Mouse (Mus musculus) heart, embryonic 11.5 days (tissue): ENCODE measurements around the gene Phactr3. TPM values are rescaled to one million over a fixed set of nuclear protein-coding genes. Genes with fewer than 3 reads are reported as not detected.

Experiments
- ATAC-seq: fragments of 200-750 bp; cut with Nextera tagmentation; replicated peaks from 2 replicates; pipeline ENCODE4 v1.8.0; 2017; ENCODE audit warnings: moderate library complexity; ENCODE audit not compliant: insufficient number of reproducible peaks, low FRiP score, low TSS enrichment
- H3K27ac ChIP-seq: fragments of 300-500 bp; sonication (generic); 2 replicates; pipeline ENCODE4 v1.5.1; 2014; ENCODE audit warnings: mild to moderate bottlenecking, low read depth, low read length
- H3K27me3 ChIP-seq: fragments of 300-500 bp; sonication (generic); 2 replicates; pipeline ENCODE4 v1.6.1; 2014; ENCODE audit warnings: mild to moderate bottlenecking, low read length, mixed read lengths; ENCODE audit not compliant: control insufficient read depth, insufficient read depth
- H3K36me3 ChIP-seq: fragments of 300-500 bp; sonication (generic); 2 replicates; pipeline ENCODE4 v1.6.1; 2014; ENCODE audit warnings: mild to moderate bottlenecking, low read length, moderate library complexity, mixed read lengths; ENCODE audit not compliant: control insufficient read depth, insufficient read depth
- H3K4me1 ChIP-seq: fragments of 300-500 bp; sonication (generic); 2 replicates; pipeline ENCODE4 v1.6.1; 2014; ENCODE audit warnings: low read length; ENCODE audit not compliant: control insufficient read depth, insufficient read depth
- H3K4me2 ChIP-seq: fragments of 300-500 bp; sonication (generic); 2 replicates; pipeline ENCODE4 v1.6.1; 2014; ENCODE audit warnings: mild to moderate bottlenecking, moderate library complexity
- H3K4me3 ChIP-seq: fragments of 300-500 bp; sonication (generic); 2 replicates; pipeline ENCODE4 v1.5.1; 2014; ENCODE audit warnings: low read depth, low read length
- H3K9ac ChIP-seq: fragments of 300-500 bp; sonication (generic); 2 replicates; pipeline ENCODE4 v1.6.1; 2014; ENCODE audit warnings: mild to moderate bottlenecking, low read depth, low read length, moderate library complexity
- H3K9me3 ChIP-seq: fragments of 300-500 bp; sonication (generic); replicated peaks from 2 replicates; pipeline ENCODE4 v1.6.1; 2016; ENCODE audit warnings: low read length; ENCODE audit not compliant: control insufficient read depth
- WGBS: fragments of 180-500 bp; shearing (Covaris S2); extraction: QIAGEN DNeasy Blood & Tissue Kit; methylation state at CpG from one replicate; pipeline ENCODE4 v1.1.7; 2014; ENCODE audit not compliant: insufficient replicate concordance; 5-methylcytosine and 5-hydroxymethylcytosine counted together
- polyA plus RNA-seq: library from polyadenylated mRNA; unstranded; fragments of >200 nt; fragmentation: Nextera tagmentation; extraction: Ambion mirVana; gene quantifications from 2 replicates; pipeline ENCODE4 v1.2.1, GENCODE M21; 2014

Gene Phactr3
- polyA plus RNA-seq, 1 experiment from 2014 or later: 11.7 TPM

DNA sequence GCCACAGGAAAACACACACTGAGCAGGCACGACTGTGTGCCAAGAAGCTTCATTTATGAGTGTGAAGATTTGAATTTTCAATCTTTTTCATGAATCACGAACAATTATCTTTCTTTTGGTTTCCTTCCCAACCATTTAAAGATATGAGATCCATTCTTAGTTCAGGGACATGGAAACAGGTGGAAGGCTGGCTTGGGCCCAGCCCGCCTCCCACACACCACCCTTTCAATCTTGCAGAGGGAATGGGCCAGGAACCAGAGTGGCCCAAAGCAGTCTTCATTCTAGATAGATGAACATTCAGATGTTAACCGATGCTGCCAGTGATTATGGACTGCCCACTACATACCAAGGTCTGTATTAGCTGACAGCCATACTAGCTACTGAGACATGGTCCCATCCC is 144.3 kb downstream of the Phactr3 start:
- Histone ChIP-seq H3K27ac (no peak overlapping the region), H3K36me3 (no peaks in the 10 kb centered on the region), H3K4me1 (peaks cover 15% of the 10 kb centered on the region), H3K9ac (no peak overlapping the region), H3K4me3 (no peak overlapping the region), H3K4me2 (no peak overlapping the region), H3K9me3 (no peaks in the 10 kb centered on the region), H3K27me3 (peaks cover 3% of the 10 kb centered on the region; the same call in 1 of the 2 replicates)
- no peak for ATAC-seq
- WGBS: 88% methylated on average over 4 of the region's 4 CpGs

DNA sequence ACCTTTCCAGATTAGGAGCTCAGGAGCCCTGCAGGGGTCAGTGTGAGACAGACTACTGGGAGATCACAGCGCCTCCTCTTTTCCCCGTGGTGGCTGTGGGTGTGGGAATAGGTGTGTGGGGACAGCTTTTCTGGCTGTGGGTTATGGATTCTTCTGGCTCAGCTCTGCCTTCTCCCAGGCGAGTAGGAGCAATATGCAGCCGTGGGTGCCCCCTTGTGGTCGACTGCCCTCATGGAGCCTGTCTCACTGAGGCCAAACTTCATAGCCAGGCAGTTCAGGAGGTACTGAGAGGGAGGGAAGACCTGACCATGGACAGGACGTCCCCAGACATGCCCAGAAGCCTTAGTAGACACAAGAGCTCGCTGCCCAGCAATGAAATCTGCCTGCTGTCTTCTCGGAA is 145.6 kb downstream of the Phactr3 start:
- Histone ChIP-seq H3K9me3 (no peaks in the 10 kb centered on the region), H3K36me3 (no peaks in the 10 kb centered on the region), H3K4me3 (no peak overlapping the region), H3K27me3 (no peaks in the 10 kb centered on the region), H3K27ac (no peak overlapping the region), H3K4me1 (peaks cover 15% of the 10 kb centered on the region), H3K9ac (no peak overlapping the region), H3K4me2 (no peak overlapping the region)
- WGBS: 6% methylated on average over 8 of the region's 8 CpGs
- ATAC-seq: 0 out of 2 replicates have a peak, but pooled peaks have one; percentile 31

DNA sequence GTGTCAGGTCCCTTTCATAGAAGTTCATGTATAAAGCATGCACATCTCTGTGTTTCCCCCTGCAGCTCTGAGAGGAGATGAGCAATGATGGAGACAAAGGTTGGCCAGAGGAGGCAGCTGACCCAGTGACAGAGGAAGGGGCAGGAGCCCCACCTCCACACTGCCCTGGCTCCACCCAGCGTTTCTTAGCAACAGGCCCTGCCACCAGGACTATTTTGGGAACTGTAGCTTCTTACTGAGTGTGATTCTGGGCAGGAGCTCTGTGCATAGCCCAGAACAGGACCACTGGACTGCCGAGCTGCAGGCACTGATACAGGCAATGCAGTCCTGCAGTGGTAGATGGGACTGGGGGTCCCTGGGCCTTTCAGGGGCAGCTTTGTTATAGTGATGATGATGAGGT is 146.7 kb downstream of the Phactr3 start:
- peak; percentile 67 for ATAC-seq
- no peak overlapping the region for H3K4me3 ChIP-seq
- no peak overlapping the region for H3K9ac ChIP-seq
- no peaks in the 10 kb centered on the region for H3K27me3 ChIP-seq
- H3K4me1 ChIP-seq: peaks cover 15% of the 10 kb centered on the region
- WGBS: 6% methylated on average over 2 of the region's 2 CpGs
- H3K4me2 ChIP-seq: 0 out of 2 replicates have a peak overlapping the region, but pooled peaks have one; percentile 12
- H3K9me3 ChIP-seq: no peaks in the 10 kb centered on the region
- no peak overlapping the region for H3K27ac ChIP-seq
- no peaks in the 10 kb centered on the region for H3K36me3 ChIP-seq

DNA sequence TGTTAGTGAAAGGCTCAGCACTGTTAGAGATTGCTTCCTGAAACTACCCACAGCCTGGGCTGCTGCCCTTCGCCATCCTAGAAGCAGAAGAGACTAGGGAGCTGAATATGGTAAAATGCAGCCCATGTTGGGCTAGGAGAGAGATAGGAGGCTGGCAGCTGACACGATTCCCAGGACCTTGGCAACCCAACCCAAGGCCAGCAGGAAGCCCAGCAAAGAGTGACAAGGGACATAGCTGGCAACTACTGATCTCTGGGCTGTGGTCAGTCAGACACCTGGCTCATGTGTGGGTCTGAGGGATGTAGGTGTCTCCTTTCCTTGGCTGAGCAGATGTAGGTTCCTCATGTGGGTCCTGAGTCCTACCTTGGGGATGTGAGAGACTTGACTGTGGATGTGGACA is 152.0 kb downstream of the Phactr3 start:
- Histone ChIP-seq H3K27ac (no peak overlapping the region), H3K36me3 (no peaks in the 10 kb centered on the region), H3K9me3 (no peaks in the 10 kb centered on the region), H3K27me3 (no peaks in the 10 kb centered on the region), H3K4me3 (no peak overlapping the region), H3K9ac (no peak overlapping the region), H3K4me1 (peaks cover 4% of the 10 kb centered on the region), H3K4me2 (no peak overlapping the region)
- 72% methylated on average over 2 of the region's 2 CpGs for WGBS
- no peak for ATAC-seq

DNA sequence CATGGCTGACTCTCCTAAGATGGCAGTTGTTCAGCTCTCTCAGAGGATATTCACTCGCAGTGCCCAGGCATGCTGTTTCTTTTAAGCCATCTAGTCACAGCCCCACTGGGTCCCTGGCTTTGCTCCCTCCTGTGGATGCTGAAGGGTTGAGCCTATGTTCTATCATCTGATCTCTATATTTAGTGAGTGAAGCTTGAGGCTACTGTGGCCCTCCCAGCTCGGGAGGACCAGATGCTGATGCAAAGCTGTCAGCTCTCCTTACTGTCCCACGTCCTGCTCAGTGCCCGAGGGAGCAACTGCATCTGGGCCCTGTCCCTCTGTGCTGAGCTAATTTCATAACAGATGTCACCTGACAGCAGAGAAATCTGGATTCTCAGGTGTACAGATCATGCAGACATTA is 153.6 kb downstream of the Phactr3 start:
- 58% methylated on average over 4 of the region's 4 CpGs for WGBS
- no peaks in the 10 kb centered on the region for H3K27me3 ChIP-seq
- ATAC-seq: no peak
- no peak overlapping the region for H3K4me3 ChIP-seq
- H3K27ac ChIP-seq: no peak overlapping the region
- H3K36me3 ChIP-seq: no peaks in the 10 kb centered on the region
- H3K4me1 ChIP-seq: no peaks in the 10 kb centered on the region
- H3K9ac ChIP-seq: no peak overlapping the region
- H3K9me3 ChIP-seq: no peaks in the 10 kb centered on the region
- no peak overlapping the region for H3K4me2 ChIP-seq

DNA sequence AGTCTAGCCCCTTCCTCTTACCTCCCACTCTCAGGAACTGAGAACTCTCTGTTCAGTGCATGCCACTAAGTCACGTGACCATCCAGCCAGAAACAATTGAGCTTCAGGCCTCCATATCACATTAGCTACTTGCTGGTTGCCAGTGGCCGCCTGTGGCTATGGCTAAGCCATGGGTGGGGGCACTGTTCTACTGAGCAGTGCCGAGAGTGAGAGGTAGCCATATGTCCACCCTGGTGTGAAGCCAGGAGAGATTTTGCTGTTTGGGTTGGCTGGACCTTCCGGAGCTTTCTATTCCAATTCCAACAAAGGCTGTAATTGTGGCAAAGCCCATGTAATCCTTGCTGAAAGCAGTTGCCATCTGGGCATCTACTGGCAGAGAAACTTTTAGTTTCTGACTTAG is 155.4 kb downstream of the Phactr3 start:
- H3K27me3 ChIP-seq: 0 out of 2 replicates have a peak, but pooled peaks cover 3% of the 10 kb centered on the region

DNA sequence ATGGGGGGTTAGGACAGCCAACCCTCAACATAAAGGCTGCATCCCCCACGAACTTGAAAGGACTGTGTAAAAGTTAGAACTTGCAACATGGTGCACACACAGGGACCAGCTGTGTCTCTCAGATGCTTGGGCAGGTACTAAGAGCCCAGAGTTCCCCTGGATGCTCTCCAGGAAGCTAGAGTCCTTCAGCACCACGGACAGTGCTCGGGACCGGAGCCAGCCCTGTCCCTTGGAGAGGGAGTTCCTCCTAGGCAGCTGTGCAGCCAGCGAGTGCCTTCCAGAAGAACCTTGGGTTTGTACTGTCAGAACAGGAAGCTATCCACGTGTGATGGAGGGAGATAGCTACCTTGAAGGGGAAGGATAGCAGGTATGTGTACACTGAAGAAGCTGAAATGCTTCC is 158.4 kb downstream of the Phactr3 start:
- Histone ChIP-seq H3K27me3 (0 out of 2 replicates have a peak, but pooled peaks cover 3% of the 10 kb centered on the region), H3K4me1 (no peaks in the 10 kb centered on the region), H3K9me3 (no peaks in the 10 kb centered on the region), H3K9ac (no peak overlapping the region), H3K27ac (no peak overlapping the region), H3K4me2 (no peak overlapping the region), H3K4me3 (no peak overlapping the region), H3K36me3 (no peaks in the 10 kb centered on the region)
- no peak for ATAC-seq
- WGBS: 5% methylated on average over 6 of the region's 6 CpGs

More for the DNA sequence above, 155.4 kb downstream of the Phactr3 start:
- Histone ChIP-seq H3K9ac (no peak overlapping the region), H3K9me3 (no peaks in the 10 kb centered on the region), H3K27ac (no peak overlapping the region), H3K4me3 (no peak overlapping the region), H3K4me1 (no peaks in the 10 kb centered on the region), H3K36me3 (no peaks in the 10 kb centered on the region), H3K4me2 (no peak overlapping the region)
- 69% methylated on average over 4 of the region's 4 CpGs for WGBS
- no peak for ATAC-seq

DNA sequence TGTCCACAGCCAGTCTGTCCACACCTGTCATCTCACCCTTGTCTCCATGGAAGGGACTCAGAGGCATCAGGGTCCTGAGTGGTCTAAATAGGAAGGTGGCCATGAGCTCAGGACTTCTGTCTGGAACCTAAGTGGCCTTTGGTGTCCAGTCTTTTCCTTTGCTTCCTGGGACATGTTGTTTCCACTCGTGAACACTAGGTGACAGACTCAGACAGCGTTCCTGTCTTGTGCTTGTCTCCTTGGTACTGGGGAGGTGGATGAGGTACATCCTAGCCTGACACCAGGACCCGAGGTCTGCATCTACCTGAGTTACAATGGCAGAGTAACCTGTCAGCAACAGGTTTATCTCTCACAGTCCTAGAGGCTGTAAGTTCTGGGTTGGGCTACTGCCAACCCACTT is 162.4 kb downstream of the Phactr3 start:
- no peak overlapping the region for H3K4me2 ChIP-seq
- 0 out of 2 replicates have a peak, but pooled peaks cover 3% of the 10 kb centered on the region for H3K27me3 ChIP-seq
- no peak for ATAC-seq
- H3K4me1 ChIP-seq: no peaks in the 10 kb centered on the region
- no peak overlapping the region for H3K9ac ChIP-seq
- H3K4me3 ChIP-seq: no peak overlapping the region
- H3K27ac ChIP-seq: no peak overlapping the region
- WGBS: 49% methylated on average over 3 of the region's 3 CpGs
- no peaks in the 10 kb centered on the region for H3K36me3 ChIP-seq
- no peaks in the 10 kb centered on the region for H3K9me3 ChIP-seq

DNA sequence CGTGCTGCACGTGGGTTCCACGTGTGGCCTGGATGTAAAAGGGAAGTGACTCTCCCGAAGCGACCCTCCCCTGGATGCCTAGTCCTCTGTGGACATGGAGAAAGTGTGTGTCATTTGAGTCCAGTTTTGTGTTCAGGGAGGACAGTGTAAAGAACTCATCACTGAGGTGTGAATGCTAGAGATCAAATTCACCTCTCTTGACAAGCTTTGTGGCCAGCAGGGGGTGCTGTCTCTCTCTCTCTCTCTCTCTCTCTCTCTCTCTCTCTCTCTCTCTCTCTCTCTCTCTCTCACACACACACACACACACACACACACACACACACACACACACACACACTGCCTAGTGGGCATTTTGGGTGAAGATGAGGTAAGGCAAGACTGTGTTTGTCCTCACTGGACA is 168.5 kb downstream of the Phactr3 start:
- Histone ChIP-seq H3K27ac (no peak overlapping the region), H3K4me2 (no peak overlapping the region), H3K4me3 (no peak overlapping the region), H3K27me3 (no peaks in the 10 kb centered on the region), H3K36me3 (no peaks in the 10 kb centered on the region), H3K9ac (no peak overlapping the region), H3K9me3 (no peaks in the 10 kb centered on the region), H3K4me1 (no peaks in the 10 kb centered on the region)
- no peak for ATAC-seq
- WGBS: 73% methylated on average over 5 of the region's 5 CpGs
